Mouse (Mus musculus) CH12.LX (cell line): ENCODE results near the gene Fggy. TPM values are rescaled to one million over a fixed set of nuclear protein-coding genes. Genes with fewer than 3 reads are reported as not detected.

Experiments
- DNase-seq: peaks from one replicate; pipeline ENCODE4 v3.0.0-alpha.2; 2013; ENCODE audit errors: extremely low read depth
- H3K27ac ChIP-seq: 2 replicates; pipeline ENCODE4 v1.5.1; 2012; ENCODE audit warnings: low read depth, mild to moderate bottlenecking, control low read depth, moderate library complexity; ENCODE audit not compliant: insufficient read depth
- H3K27me3 ChIP-seq: replicated peaks from 2 replicates; pipeline ENCODE3; 2012; ENCODE audit warnings: inconsistent platforms
- H3K36me3 ChIP-seq, 2 experiments: replicated peaks in 1 of 2; 2 replicates each; pipeline versions ENCODE3 to v1.6.1; 2012; ENCODE audit warnings: inconsistent platforms in 1 of 2, low read length in 1 of 2, mild to moderate bottlenecking in 1 of 2, mixed read lengths in 1 of 2, moderate library complexity in 1 of 2; ENCODE audit not compliant: control insufficient read depth in 1 of 2, insufficient read depth in 1 of 2
- H3K4me1 ChIP-seq, 2 experiments: 2 replicates each; pipeline ENCODE4 v1.6.1; 2012; ENCODE audit warnings: inconsistent platforms in 1 of 2, moderate library complexity in 1 of 2; ENCODE audit not compliant: insufficient read depth in 2 of 2, control insufficient read depth in 1 of 2
- H3K4me2 ChIP-seq: 2 replicates; pipeline ENCODE4 v1.6.1; 2012; ENCODE audit warnings: low read depth, mild to moderate bottlenecking, control low read depth; ENCODE audit not compliant: poor library complexity, insufficient read depth, severe bottlenecking
- H3K4me3 ChIP-seq, 3 experiments: fragments of 150-350 bp in 1 of 3; sonication (generic) in 1 of 3; replicated peaks in 1 of 3; 2 replicates each; pipeline versions ENCODE3 to v1.5.1; 2011 to 2012; ENCODE audit warnings: low read depth in 2 of 3, low read length in 2 of 3, mild to moderate bottlenecking in 2 of 3, moderate library complexity in 2 of 3, control low read depth in 1 of 3, improper control_type of control experiment in 1 of 3, inconsistent platforms in 1 of 3, mixed read lengths in 1 of 3; ENCODE audit not compliant: poor library complexity in 1 of 3
- H3K79me2 ChIP-seq: replicated peaks from 2 replicates; pipeline ENCODE4 v1.6.1; 2012; ENCODE audit warnings: mild to moderate bottlenecking, moderate library complexity; ENCODE audit not compliant: control insufficient read depth, poor library complexity, insufficient read depth, severe bottlenecking; ENCODE audit errors: extremely low read depth
- H3K9ac ChIP-seq: 2 replicates; pipeline ENCODE4 v1.6.1; 2012; ENCODE audit warnings: low read depth, mild to moderate bottlenecking, control low read depth, moderate library complexity; ENCODE audit not compliant: insufficient read depth
- H3K9me3 ChIP-seq: replicated peaks from 2 replicates; pipeline ENCODE3; 2012; ENCODE audit warnings: low read length, inconsistent platforms, mixed read lengths
- CHD1 ChIP-seq: IDR thresholded peaks from 2 replicates; pipeline ENCODE4 v1.6.1; 2012; ENCODE audit warnings: low read depth, low read length, improper control_type of control experiment, inconsistent platforms
- CHD2 ChIP-seq: IDR thresholded peaks from 2 replicates; pipeline ENCODE4 v1.6.1; 2011; ENCODE audit warnings: low read length, improper control_type of control experiment
- CTCF ChIP-seq, 2 experiments: IDR thresholded peaks in 1 of 2; conservative IDR thresholded peaks in 1 of 2; 2 replicates each; pipeline ENCODE4 v1.5.1; 2011 to 2012; ENCODE audit warnings: low read depth in 2 of 2, low read length in 2 of 2, improper control_type of control experiment in 1 of 2, inconsistent platforms in 1 of 2, mild to moderate bottlenecking in 1 of 2, moderate library complexity in 1 of 2
- HCFC1 ChIP-seq: IDR thresholded peaks from 2 replicates; pipeline ENCODE4 v1.6.1; 2012; ENCODE audit warnings: low read depth, mild to moderate bottlenecking, inconsistent platforms, low read length, improper control_type of control experiment
- JUN ChIP-seq: IDR thresholded peaks from 2 replicates; pipeline ENCODE4 v1.6.1; 2011; ENCODE audit warnings: low read depth, mild to moderate bottlenecking, low read length, improper control_type of control experiment, moderate library complexity; ENCODE audit not compliant: insufficient read depth
- JUND ChIP-seq: conservative IDR thresholded peaks from 2 replicates; pipeline ENCODE4 v1.6.1; 2011; ENCODE audit warnings: low read depth, low read length, improper control_type of control experiment
- MAFK ChIP-seq: IDR thresholded peaks from 2 replicates; pipeline ENCODE4 v1.6.1; 2011; ENCODE audit warnings: low read length, improper control_type of control experiment; ENCODE audit not compliant: insufficient replicate concordance
- MAZ ChIP-seq: IDR thresholded peaks from 2 replicates; pipeline ENCODE4 v1.6.1; 2012; ENCODE audit warnings: low read depth, mild to moderate bottlenecking, inconsistent platforms, low read length, improper control_type of control experiment, moderate library complexity
- MEF2A ChIP-seq: IDR thresholded peaks from 2 replicates; pipeline ENCODE4 v1.6.1; 2014; ENCODE audit warnings: low read depth, mild to moderate bottlenecking, inconsistent platforms, low read length, improper control_type of control experiment, borderline replicate concordance
- NELFE ChIP-seq: IDR thresholded peaks from 2 replicates; pipeline ENCODE4 v1.6.1; 2011; ENCODE audit warnings: low read depth, low read length, improper control_type of control experiment
- RAD21 ChIP-seq: IDR thresholded peaks from 2 replicates; pipeline ENCODE4 v1.6.1; 2011; ENCODE audit warnings: low read depth, mild to moderate bottlenecking, low read length, improper control_type of control experiment, moderate library complexity
- RCOR1 ChIP-seq: conservative IDR thresholded peaks from 2 replicates; pipeline ENCODE4 v1.6.1; 2012; ENCODE audit warnings: low read depth, mild to moderate bottlenecking, inconsistent platforms, low read length, improper control_type of control experiment
- SMC3 ChIP-seq: IDR thresholded peaks from 2 replicates; pipeline ENCODE4 v1.6.1; 2011; ENCODE audit warnings: low read depth, low read length, improper control_type of control experiment
- TBP ChIP-seq: conservative IDR thresholded peaks from 2 replicates; pipeline ENCODE4 v1.6.1; 2011; ENCODE audit warnings: low read depth, low read length, improper control_type of control experiment
- UBTF ChIP-seq: IDR thresholded peaks from 2 replicates; pipeline ENCODE4 v1.6.1; 2012; ENCODE audit warnings: low read depth, mild to moderate bottlenecking, inconsistent platforms, low read length, improper control_type of control experiment, moderate library complexity
- USF2 ChIP-seq: conservative IDR thresholded peaks from 2 replicates; pipeline ENCODE4 v1.6.1; 2011; ENCODE audit warnings: low read depth, low read length, improper control_type of control experiment
- ZC3H11A ChIP-seq: IDR thresholded peaks from 2 replicates; pipeline ENCODE4 v1.6.1; 2012; ENCODE audit warnings: low read depth, mild to moderate bottlenecking, inconsistent platforms, low read length, improper control_type of control experiment
- ZMIZ1 ChIP-seq: IDR thresholded peaks from 2 replicates; pipeline ENCODE4 v1.6.1; 2012; ENCODE audit warnings: low read depth, mild to moderate bottlenecking, inconsistent platforms, low read length, improper control_type of control experiment
- dilution Hi-C: fragments of 300-500 bp; cut with MboI; formaldehyde crosslinking; loops from 2 replicates; pipeline ENCODE4 v1.14.3; 2020; ENCODE audit warnings: low sequenced_read_pairs; ENCODE audit not compliant: extremely low pct_unique_long_range_greater_than_20kb, extremely low pct_ligation_motif_present
- in situ Hi-C: fragments of 300-500 bp; cut with MboI; formaldehyde crosslinking; loops from 3 replicates; pipeline ENCODE4 v1.14.3; 2019; ENCODE audit warnings: low sequenced_read_pairs, low pct_ligation_motif_present, low pct_unique_long_range_greater_than_20kb, mixed read lengths
- polyA plus RNA-seq: library from polyadenylated mRNA; unstranded; fragments of >175 nt; gene quantifications from 2 replicates; pipeline ENCODE4 v1.2.1, GENCODE M21; 2012; ENCODE audit warnings: low read depth; ENCODE audit not compliant: insufficient read length
- total RNA-seq, 2 experiments: library from RNA; depleted of rRNA; stranded (reverse); fragments of 300-350 nt in 1 of 2; fragments of >200 nt in 1 of 2; gene quantifications; 2 replicates each; pipeline ENCODE4 v1.2.3; 2012 to 2014

Gene Fggy
- total and polyA plus RNA-seq, 3 experiments = 6.2 to 7.5 (median 6.9) TPM

- Histone ChIP-seq H3K9me3 (no peaks in the 10 kb centered on the region), H3K4me2 (no peak overlapping the region), H3K4me1 (no peaks in the 10 kb centered on the region), H3K4me3 (no peak overlapping the region), H3K27ac (no peak overlapping the region), H3K27me3 (no peaks in the 10 kb centered on the region), H3K36me3 (no peaks in the 10 kb centered on the region), H3K9ac (no peak overlapping the region), H3K79me2 (no peaks in the 10 kb centered on the region)
- dilution Hi-C loops = no loop called here
- no peak for TF ChIP-seq SMC3
- TF ChIP-seq TBP = no peak
- TF ChIP-seq MEF2A = no peak
- no peak for TF ChIP-seq UBTF
- TF ChIP-seq CHD1 = no peak
- no peak for TF ChIP-seq CTCF (conservative IDR thresholded peaks at IDR 0.05 in 1 of 2, IDR thresholded peaks at IDR 0.05 in 1 of 2; ENCODE audit: low read depth in 2 of 2, low read length in 2 of 2)
- TF ChIP-seq JUND = no peak
- TF ChIP-seq CHD2 = no peak
- TF ChIP-seq MAZ = no peak
- in situ Hi-C loops = loop anchor here (25.0 kb wide), 1 partner anchor 298 kb away; the partner anchor contains the start of gene Fggy
- no peak for DNase-seq
These were observed 303.3 kb downstream of the Fggy start for GRCm38 (mm10) chr4:95860601-95861000.

GRCm38 (mm10) chr4:95861074-95861473 lies 303.8 kb downstream of the Fggy start:
- no peaks in the 10 kb centered on the region for H3K27me3 ChIP-seq
- dilution Hi-C loops = no loop called here
- H3K4me1 ChIP-seq = no peaks in the 10 kb centered on the region
- H3K4me2 ChIP-seq = no peak overlapping the region
- no peaks in the 10 kb centered on the region for H3K9me3 ChIP-seq
- no peaks in the 10 kb centered on the region for H3K36me3 ChIP-seq
- in situ Hi-C loops = loop anchor here (25.0 kb wide), 1 partner anchor 299 kb away; the partner anchor contains the start of gene Fggy
- no peak overlapping the region for H3K27ac ChIP-seq
- TF ChIP-seq CTCF (conservative IDR thresholded peaks at IDR 0.05 in 1 of 2, IDR thresholded peaks at IDR 0.05 in 1 of 2; ENCODE audit: low read depth in 2 of 2, low read length in 2 of 2) (no peak), NELFE (no peak), USF2 (no peak), UBTF (no peak), RCOR1 (no peak), MAFK (no peak), ZMIZ1 (no peak), HCFC1 (no peak), JUN (no peak), MAZ (no peak), RAD21 (no peak), CHD2 (no peak), ZC3H11A (no peak)
- no peak overlapping the region for H3K4me3 ChIP-seq
- no peak for DNase-seq
- no peak overlapping the region for H3K9ac ChIP-seq
- H3K79me2 ChIP-seq = no peaks in the 10 kb centered on the region
